Mouse (Mus musculus): ENCODE results near the gene Clk4. TPM values are rescaled to one million over a fixed set of nuclear protein-coding genes. Genes with fewer than 3 reads are reported as not detected.

Clk4 gene
- polyA plus RNA-seq (2015; fragmentation: Nextera tagmentation; extraction: Ambion mirVana) = 47.5 and 51.6 TPM in 2 replicates

DNA sequence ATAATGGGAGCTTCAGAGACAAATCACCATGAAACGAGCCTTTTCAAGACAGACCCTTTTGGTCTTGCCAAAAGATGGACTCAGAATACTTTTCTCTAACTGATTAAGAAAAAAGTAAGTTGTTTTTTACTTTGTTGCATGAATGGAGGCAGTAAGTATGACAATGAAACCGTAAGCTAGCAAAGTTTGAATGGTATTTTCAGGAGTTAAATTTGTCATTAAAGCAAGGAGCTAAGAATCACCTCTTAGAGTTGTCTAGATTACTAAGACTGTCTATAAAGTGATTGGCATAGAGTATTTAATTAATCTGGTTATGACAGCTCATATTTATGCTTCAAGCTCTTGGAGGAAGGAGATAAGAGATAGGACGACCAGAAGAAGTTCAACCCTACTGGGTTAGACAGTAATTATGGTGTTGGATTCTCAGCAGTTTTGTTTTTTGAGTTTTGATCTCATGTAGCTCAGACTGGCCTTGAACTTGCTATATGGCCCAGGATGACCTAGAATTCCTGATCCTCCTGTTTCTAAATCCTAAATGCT is at the start of gene Clk4:
TSS of gene Clk4 (plus strand) at position 51 of the 540 bp plus-strand sequence.
- H3K4me1 ChIP-seq (replicated peaks; ENCODE audit: control insufficient read depth, insufficient read depth, low read length) = no peaks in the 10 kb centered on the region
- TF ChIP-seq CTCF (IDR thresholded peaks at IDR 0.05; ENCODE audit: low read depth) = no peak

DNA sequence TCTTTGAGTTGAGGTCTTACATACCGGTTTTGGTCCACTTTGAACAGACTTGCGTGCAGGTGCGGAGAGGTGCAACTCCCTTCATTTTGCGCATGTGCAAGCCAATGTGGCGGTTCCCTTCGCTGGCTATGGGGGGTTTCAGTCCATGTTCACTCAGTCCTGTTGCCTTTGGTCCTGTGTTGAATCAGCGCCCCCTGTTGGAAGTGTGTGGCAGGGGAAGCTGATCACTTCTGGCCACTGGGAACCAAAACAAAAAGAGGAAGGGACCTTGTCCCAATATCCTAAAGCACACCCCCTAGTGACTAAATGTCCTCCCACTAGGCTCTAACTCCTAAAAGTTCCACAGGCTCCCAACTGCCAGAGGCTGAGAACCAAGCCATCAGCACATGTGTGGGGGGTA is 47.5 kb upstream of the Clk4 start:
- Histone ChIP-seq H3K9me3 (ENCODE audit: control insufficient read depth) (no peaks in the 10 kb centered on the region), H3K36me3 (ENCODE audit: control insufficient read depth, insufficient read depth) (no peaks in the 10 kb centered on the region), H3K27me3 (replicated peaks; ENCODE audit: control insufficient read depth, insufficient read depth, low read length) (no peaks in the 10 kb centered on the region), H3K4me2 (replicated peaks; ENCODE audit: low read depth) (no peak overlapping the region), H3K4me3 (ENCODE audit: low read depth, low read length) (no peak overlapping the region), H3K4me1 (replicated peaks; ENCODE audit: control insufficient read depth, insufficient read depth, low read length) (no peaks in the 10 kb centered on the region), H3K9ac (ENCODE audit: low read depth, low read length) (no peak overlapping the region), H3K27ac (ENCODE audit: low read depth, low read length) (no peak overlapping the region)
- WGBS = 81% methylated on average over 7 of the region's 7 CpGs
- no peak for ATAC-seq
- TF ChIP-seq CTCF (IDR thresholded peaks at IDR 0.05; ENCODE audit: low read depth) = no peak; the same call in 1 of the 2 replicates

More for the DNA sequence above, at the start of gene Clk4:
- H3K4me2 ChIP-seq (replicated peaks; ENCODE audit: low read depth) = peak within 1 kb of the TSS; percentile 93
- WGBS = 79% methylated on average over 3 of the region's 3 CpGs
- 0 out of 2 replicates have a peak, but pooled peaks cover 4% of the 10 kb centered on the region for H3K36me3 ChIP-seq (ENCODE audit: control insufficient read depth, insufficient read depth)
- H3K27me3 ChIP-seq (replicated peaks; ENCODE audit: control insufficient read depth, insufficient read depth, low read length) = no peaks in the 10 kb centered on the region
- peak within 1 kb of the TSS; percentile 91 for H3K4me3 ChIP-seq (ENCODE audit: low read depth, low read length)
- peak within 1 kb of the TSS; percentile 96 for H3K9ac ChIP-seq (ENCODE audit: low read depth, low read length)
- no peak for ATAC-seq
- no peaks in the 10 kb centered on the region for H3K9me3 ChIP-seq (ENCODE audit: control insufficient read depth)
- peak within 1 kb of the TSS; percentile 98 for H3K27ac ChIP-seq (ENCODE audit: low read depth, low read length)

GRCm38 (mm10) chr11:51219396-51219980 is 42.0 kb upstream of the Clk4 start:
- 80% methylated on average over 12 of the region's 12 CpGs for WGBS
- Histone ChIP-seq H3K27me3 (replicated peaks; ENCODE audit: control insufficient read depth, insufficient read depth, low read length) (no peaks in the 10 kb centered on the region), H3K9me3 (ENCODE audit: control insufficient read depth) (no peaks in the 10 kb centered on the region), H3K4me2 (replicated peaks; ENCODE audit: low read depth) (no peak overlapping the region), H3K4me3 (ENCODE audit: low read depth, low read length) (no peak overlapping the region), H3K36me3 (ENCODE audit: control insufficient read depth, insufficient read depth) (no peaks in the 10 kb centered on the region), H3K4me1 (replicated peaks; ENCODE audit: control insufficient read depth, insufficient read depth, low read length) (no peaks in the 10 kb centered on the region), H3K9ac (ENCODE audit: low read depth, low read length) (no peak overlapping the region), H3K27ac (ENCODE audit: low read depth, low read length) (no peak overlapping the region)
- TF ChIP-seq CTCF (IDR thresholded peaks at IDR 0.05; ENCODE audit: low read depth) = no peak
- ATAC-seq = no peak

DNA sequence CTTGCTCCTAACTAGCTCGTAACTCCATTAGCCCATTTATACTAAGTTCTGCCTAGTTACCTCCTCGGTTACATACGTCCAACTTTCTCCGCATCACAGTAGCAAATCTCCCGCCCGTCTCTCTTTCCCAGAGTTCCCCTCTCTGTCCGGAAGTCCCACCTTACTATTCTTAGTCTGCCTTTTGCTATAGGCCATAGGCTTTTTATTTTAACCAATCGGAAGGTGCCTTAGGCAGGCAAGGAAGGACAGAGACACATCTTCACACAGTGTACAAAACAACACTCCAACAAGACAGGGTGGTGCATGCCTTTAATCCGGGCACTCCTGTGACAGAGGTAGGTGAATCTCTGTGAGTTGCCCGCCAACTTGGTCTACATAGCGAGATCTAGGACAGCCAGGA is 41.2 kb upstream of the Clk4 start, which contains the start of gene Gm12569:
TSS of gene Gm12569 (plus strand) at position 166 of the 400 bp plus-strand sequence.
- TF ChIP-seq CTCF (IDR thresholded peaks at IDR 0.05; ENCODE audit: low read depth) = no peak
- ATAC-seq = no peak

DNA sequence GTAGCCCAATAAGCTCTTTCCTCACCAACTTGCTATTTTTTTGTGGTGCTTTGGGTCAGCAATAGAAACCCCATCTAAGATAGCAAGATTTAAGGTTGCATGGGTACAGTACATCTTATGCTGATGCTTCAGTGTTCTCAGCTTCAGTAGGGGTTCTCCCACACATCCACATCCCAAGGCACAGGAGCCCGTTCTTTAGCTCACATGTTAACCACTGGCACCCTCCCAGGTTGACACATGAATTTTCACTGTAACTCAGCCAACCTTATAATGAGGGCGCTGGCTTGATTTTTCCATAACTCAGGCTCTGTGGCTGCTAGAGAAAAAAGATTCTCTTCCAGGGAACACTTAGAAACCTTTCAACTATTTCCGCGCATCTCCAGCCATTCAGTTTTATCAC is 34.4 kb upstream of the Clk4 start:
- H3K27ac ChIP-seq (ENCODE audit: low read depth, low read length) = no peak overlapping the region
- WGBS = 94% methylated on average over 4 of the region's 4 CpGs
- H3K9ac ChIP-seq (ENCODE audit: low read depth, low read length) = no peak overlapping the region
- no peak overlapping the region for H3K4me3 ChIP-seq (ENCODE audit: low read depth, low read length)
- no peaks in the 10 kb centered on the region for H3K27me3 ChIP-seq (replicated peaks; ENCODE audit: control insufficient read depth, insufficient read depth, low read length)
- no peaks in the 10 kb centered on the region for H3K4me1 ChIP-seq (replicated peaks; ENCODE audit: control insufficient read depth, insufficient read depth, low read length)
- no peaks in the 10 kb centered on the region for H3K36me3 ChIP-seq (ENCODE audit: control insufficient read depth, insufficient read depth)
- no peak overlapping the region for H3K4me2 ChIP-seq (replicated peaks; ENCODE audit: low read depth)
- no peaks in the 10 kb centered on the region for H3K9me3 ChIP-seq (ENCODE audit: control insufficient read depth)
- no peak for TF ChIP-seq CTCF (IDR thresholded peaks at IDR 0.05; ENCODE audit: low read depth)
- ATAC-seq = no peak

More for the DNA sequence above, 41.2 kb upstream of the Clk4 start, which contains the start of gene Gm12569:
- Histone ChIP-seq H3K27ac (ENCODE audit: low read depth, low read length) (no peak within 1 kb of the TSS), H3K4me2 (replicated peaks; ENCODE audit: low read depth) (no peak within 1 kb of the TSS), H3K4me3 (ENCODE audit: low read depth, low read length) (no peak within 1 kb of the TSS), H3K36me3 (ENCODE audit: control insufficient read depth, insufficient read depth) (no peaks in the 10 kb centered on the region), H3K4me1 (replicated peaks; ENCODE audit: control insufficient read depth, insufficient read depth, low read length) (no peaks in the 10 kb centered on the region), H3K27me3 (replicated peaks; ENCODE audit: control insufficient read depth, insufficient read depth, low read length) (no peaks in the 10 kb centered on the region), H3K9ac (ENCODE audit: low read depth, low read length) (no peak within 1 kb of the TSS), H3K9me3 (ENCODE audit: control insufficient read depth) (no peaks in the 10 kb centered on the region)
- WGBS = 95% methylated on average over 11 of the region's 11 CpGs

GRCm38 (mm10) chr11:51234626-51235025 is 26.9 kb upstream of the Clk4 start:
- H3K4me3 ChIP-seq (ENCODE audit: low read depth, low read length) = no peak overlapping the region

More at GRCm38 (mm10) chr11:51234626-51235025, 26.9 kb upstream of the Clk4 start:
- 80% methylated on average over 9 of the region's 9 CpGs for WGBS
- no peak overlapping the region for H3K4me2 ChIP-seq (replicated peaks; ENCODE audit: low read depth)
- H3K27me3 ChIP-seq (replicated peaks; ENCODE audit: control insufficient read depth, insufficient read depth, low read length) = no peaks in the 10 kb centered on the region
- H3K4me1 ChIP-seq (replicated peaks; ENCODE audit: control insufficient read depth, insufficient read depth, low read length) = no peaks in the 10 kb centered on the region
- no peaks in the 10 kb centered on the region for H3K36me3 ChIP-seq (ENCODE audit: control insufficient read depth, insufficient read depth)
- TF ChIP-seq CTCF (IDR thresholded peaks at IDR 0.05; ENCODE audit: low read depth) = no peak
- H3K9ac ChIP-seq (ENCODE audit: low read depth, low read length) = no peak overlapping the region
- ATAC-seq = no peak
- no peaks in the 10 kb centered on the region for H3K9me3 ChIP-seq (ENCODE audit: control insufficient read depth)
- H3K27ac ChIP-seq (ENCODE audit: low read depth, low read length) = no peak overlapping the region

Measured in intestine, postnatal 0 days (tissue).